Mouse (Mus musculus): Measurements from ENCODE around the gene Lrrc49. TPM values are rescaled to one million over a fixed set of nuclear protein-coding genes. Genes with fewer than 3 reads are reported as not detected.
A peak's percentile ranks its signal among the peaks of the same experiment; 100 is the strongest.

The Lrrc49 gene
- polyA plus RNA-seq, 1 experiment from 2014 or later, result 21.9 TPM

DNA sequence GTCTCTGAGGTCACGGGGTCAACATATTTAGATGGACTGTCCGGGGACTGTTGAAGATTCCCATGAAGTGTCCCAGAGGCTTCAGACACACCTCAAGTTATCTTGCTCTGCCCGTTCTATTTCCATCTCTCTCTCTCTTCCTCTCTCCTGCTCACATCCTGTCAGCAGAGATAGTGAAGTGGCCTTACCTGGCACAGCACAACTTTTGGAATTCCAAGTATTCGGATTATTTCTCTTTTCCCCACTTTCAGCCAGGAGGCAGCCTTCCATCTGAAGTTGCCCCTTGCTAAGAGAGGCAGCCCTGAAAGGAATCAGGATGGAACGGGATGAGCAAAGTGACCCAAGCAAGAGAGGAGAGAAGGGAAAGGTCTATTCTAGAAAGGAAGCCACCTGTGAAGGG lies 161.8 kb downstream of the Lrrc49 start:
- DNase-seq (peak; percentile 50), ATAC-seq (ENCODE audit: insufficient read depth) (no peak)
- peaks cover 29% of the 10 kb centered on the region for H3K4me1 ChIP-seq (ENCODE audit: insufficient read depth)
- no peak for TF ChIP-seq CTCF (IDR thresholded peaks at IDR 0.05; ENCODE audit: low read depth)
- no peaks in the 10 kb centered on the region for H3K36me3 ChIP-seq (ENCODE audit: insufficient read depth)
- H3K9ac ChIP-seq, result no peak overlapping the region
- H3K4me3 ChIP-seq (ENCODE audit: low read depth, low read length), result no peak overlapping the region
- 26% methylated on average over 5 of the region's 5 CpGs for WGBS
- H3K27me3 ChIP-seq (ENCODE audit: insufficient read depth, low read length), result no peaks in the 10 kb centered on the region
- H3K27ac ChIP-seq (ENCODE audit: low read depth), result peak overlapping the region; percentile 26; the same call in 1 of the 2 replicates
- H3K9me3 ChIP-seq (ENCODE audit: low read depth, low read length), result no peaks in the 10 kb centered on the region
- H3K4me2 ChIP-seq, result no peak overlapping the region

DNA sequence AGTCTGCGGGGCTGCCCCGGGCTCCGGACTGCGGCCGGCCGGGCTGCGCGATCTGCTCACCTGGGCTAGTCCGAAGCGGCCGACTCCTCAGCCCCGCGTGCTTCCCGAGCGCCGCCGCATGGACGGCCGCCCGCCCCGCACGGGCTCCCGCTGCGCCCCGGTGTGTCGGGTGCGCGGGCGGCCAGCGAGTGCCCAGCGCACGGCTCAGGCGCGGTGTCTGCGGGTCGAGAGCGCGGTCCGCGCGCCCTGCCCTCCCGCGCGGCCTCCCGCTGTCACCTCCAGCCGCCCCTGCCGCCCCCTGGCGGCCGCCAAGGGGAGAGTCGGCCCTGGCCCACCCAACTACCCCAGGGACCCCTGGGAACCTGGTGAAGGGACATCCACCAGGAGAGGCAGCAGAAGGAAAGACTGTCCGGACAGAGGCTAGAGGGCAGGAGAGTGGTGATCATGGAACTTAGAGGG lies 166.1 kb downstream of the Lrrc49 start, which contains the start of gene Thsd4:
Gene Thsd4 (minus strand): TSS at position 241 of the 459 bp plus-strand sequence.
- peak within 1 kb of the TSS; percentile 89 for H3K4me2 ChIP-seq
- peak; percentile 77 for TF ChIP-seq CTCF (IDR thresholded peaks at IDR 0.05; ENCODE audit: low read depth)
- H3K4me3 ChIP-seq (ENCODE audit: low read depth, low read length), result peak within 1 kb of the TSS; percentile 62
- no peaks in the 10 kb centered on the region for H3K27me3 ChIP-seq (ENCODE audit: insufficient read depth, low read length)
- H3K9me3 ChIP-seq (ENCODE audit: low read depth, low read length), result no peaks in the 10 kb centered on the region
- no peaks in the 10 kb centered on the region for H3K36me3 ChIP-seq (ENCODE audit: insufficient read depth)
- 1% methylated on average over 43 of the region's 51 CpGs for WGBS
- ATAC-seq (ENCODE audit: insufficient read depth), result 0 out of 2 replicates have a peak, but pooled peaks have one; percentile 41
- H3K4me1 ChIP-seq (ENCODE audit: insufficient read depth), result peaks cover 34% of the 10 kb centered on the region; the same call in 1 of the 2 replicates
- DNase-seq, result peak; percentile 80
- peak within 1 kb of the TSS; percentile 6; the same call in 1 of the 2 replicates for H3K27ac ChIP-seq (ENCODE audit: low read depth)
- H3K9ac ChIP-seq, result peak within 1 kb of the TSS; percentile 71

DNA sequence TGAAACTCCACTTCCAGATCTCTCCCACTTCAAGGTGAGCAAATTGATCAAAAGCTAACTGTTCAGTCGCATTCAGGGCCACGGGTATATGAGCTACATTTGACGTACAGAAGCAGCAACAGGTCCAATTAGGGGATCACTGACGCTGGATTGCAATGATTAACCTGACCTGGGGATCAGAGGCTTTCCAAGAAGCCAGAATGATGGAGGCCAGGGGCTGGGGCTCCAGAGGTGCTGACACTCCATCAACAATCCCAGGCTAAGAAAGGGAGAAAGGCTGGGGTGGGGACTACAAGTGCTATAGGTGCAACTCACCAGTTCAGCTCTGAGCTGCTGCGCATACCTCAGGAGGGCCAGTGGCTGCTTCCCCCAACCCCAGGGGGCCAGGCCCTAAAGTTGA lies 166.8 kb downstream of the Lrrc49 start:
- H3K4me1 ChIP-seq (ENCODE audit: insufficient read depth), result peaks cover 27% of the 10 kb centered on the region; the same call in 1 of the 2 replicates
- DNase-seq, result no peak

DNA sequence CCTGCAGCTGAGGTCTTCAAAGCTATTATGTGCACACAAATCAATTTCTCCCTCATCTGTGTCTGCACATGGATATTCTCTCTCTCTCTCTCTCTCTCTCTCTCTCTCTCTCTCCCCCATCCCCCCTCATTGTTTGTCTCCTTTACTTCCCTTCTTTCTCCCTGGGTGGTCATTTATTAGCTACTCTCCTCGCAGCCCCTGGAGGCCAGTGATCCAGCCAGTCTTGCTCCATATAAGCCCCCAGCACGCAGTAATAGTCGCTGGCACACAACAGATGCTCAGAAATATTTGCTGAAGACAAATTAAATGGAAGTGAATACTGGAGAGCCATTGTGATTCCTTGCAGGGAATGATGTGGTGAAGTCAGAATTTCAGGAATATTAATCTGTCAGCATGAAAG lies 168.4 kb downstream of the Lrrc49 start:
- no peak for DNase-seq
- no peaks in the 10 kb centered on the region for H3K9me3 ChIP-seq (ENCODE audit: low read depth, low read length)
- ATAC-seq (ENCODE audit: insufficient read depth), result no peak
- TF ChIP-seq CTCF (IDR thresholded peaks at IDR 0.05; ENCODE audit: low read depth), result no peak
- no peaks in the 10 kb centered on the region for H3K27me3 ChIP-seq (ENCODE audit: insufficient read depth, low read length)
- peak overlapping the region; percentile 89 for H3K4me2 ChIP-seq
- peaks cover 19% of the 10 kb centered on the region; the same call in 1 of the 2 replicates for H3K4me1 ChIP-seq (ENCODE audit: insufficient read depth)
- no peaks in the 10 kb centered on the region for H3K36me3 ChIP-seq (ENCODE audit: insufficient read depth)
- 18% methylated on average over 3 of the region's 3 CpGs for WGBS
- no peak overlapping the region for H3K9ac ChIP-seq
- H3K27ac ChIP-seq (ENCODE audit: low read depth), result no peak overlapping the region
- no peak overlapping the region for H3K4me3 ChIP-seq (ENCODE audit: low read depth, low read length)

More for the DNA sequence above, 166.8 kb downstream of the Lrrc49 start:
- no peaks in the 10 kb centered on the region for H3K36me3 ChIP-seq (ENCODE audit: insufficient read depth)
- TF ChIP-seq CTCF (IDR thresholded peaks at IDR 0.05; ENCODE audit: low read depth), result no peak
- no peak for ATAC-seq (ENCODE audit: insufficient read depth)
- no peaks in the 10 kb centered on the region for H3K9me3 ChIP-seq (ENCODE audit: low read depth, low read length)
- H3K27ac ChIP-seq (ENCODE audit: low read depth), result no peak overlapping the region
- peak overlapping the region; percentile 62 for H3K4me3 ChIP-seq (ENCODE audit: low read depth, low read length)
- H3K9ac ChIP-seq, result peak overlapping the region; percentile 71
- H3K27me3 ChIP-seq (ENCODE audit: insufficient read depth, low read length), result no peaks in the 10 kb centered on the region
- H3K4me2 ChIP-seq, result peak overlapping the region; percentile 89
- WGBS, result 33% methylated on average over 5 of the region's 5 CpGs

Other genes with a start within 250 kb of the Lrrc49 start
- 16.5 and 18.5 TPM in 2 replicates for gene Thsd4, start 166.1 kb downstream of the Lrrc49 start, polyA plus RNA-seq (2014; fragmentation: Nextera tagmentation; extraction: Ambion mirVana)
- gene Larp6, start 24.8 kb upstream of the Lrrc49 start, polyA plus RNA-seq (2014; fragmentation: Nextera tagmentation; extraction: Ambion mirVana), result 1.3 and 1.8 TPM in 2 replicates
- gene Uaca, start 106.4 kb upstream of the Lrrc49 start, polyA plus RNA-seq (2014; fragmentation: Nextera tagmentation; extraction: Ambion mirVana), result 16.1 and 28.3 TPM in 2 replicates

Data from lung, embryonic 14.5 days (tissue).